Mouse (Mus musculus): Measurements from ENCODE around the gene Mgat3. TPM values are rescaled to one million over a fixed set of nuclear protein-coding genes. Genes with fewer than 3 reads are reported as not detected.

Mgat3 gene
- polyA plus RNA-seq, 1 experiment from 2014 or later, result 7.3 TPM

DNA sequence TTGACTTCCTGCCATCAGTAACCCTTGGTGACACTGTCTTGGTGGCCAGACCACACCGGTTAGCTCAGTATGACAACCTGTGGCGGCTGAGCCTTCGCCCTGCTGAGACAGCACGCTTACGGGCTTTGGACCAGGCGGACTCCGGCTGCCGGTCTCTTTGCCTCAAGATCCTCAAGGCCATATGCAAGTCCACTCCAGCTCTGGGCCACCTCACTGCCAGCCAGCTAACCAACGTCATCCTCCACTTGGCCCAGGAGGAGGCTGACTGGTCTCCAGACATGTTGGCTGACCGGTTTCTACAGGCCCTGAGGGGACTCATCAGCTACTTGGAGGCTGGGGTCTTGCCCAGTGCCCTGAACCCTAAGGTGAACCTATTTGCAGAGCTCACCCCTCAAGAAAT lies 76.2 kb downstream of the Mgat3 start:
- Histone ChIP-seq H3K27ac (replicated peaks; ENCODE audit: low read depth, low read length) (no peak overlapping the region), H3K36me3 (ENCODE audit: control insufficient read depth, insufficient read depth, low read length) (peaks cover 67% of the 10 kb centered on the region), H3K27me3 (replicated peaks; ENCODE audit: control insufficient read depth, insufficient read depth, low read length) (no peaks in the 10 kb centered on the region), H3K4me1 (ENCODE audit: control insufficient read depth, insufficient read depth, low read length) (peaks cover 6% of the 10 kb centered on the region; the same call in 1 of the 2 replicates), H3K9me3 (ENCODE audit: control insufficient read depth, low read length) (no peaks in the 10 kb centered on the region), H3K4me3 (ENCODE audit: low read depth, low read length) (no peak overlapping the region), H3K4me2 (ENCODE audit: low read depth, low read length) (no peak overlapping the region), H3K9ac (ENCODE audit: low read depth, low read length) (no peak overlapping the region)
- 95% methylated on average over 10 of the region's 10 CpGs for WGBS
- no peak for ATAC-seq (ENCODE audit: low read depth)
- DNase-seq (ENCODE audit: low spot score), result no peak

DNA sequence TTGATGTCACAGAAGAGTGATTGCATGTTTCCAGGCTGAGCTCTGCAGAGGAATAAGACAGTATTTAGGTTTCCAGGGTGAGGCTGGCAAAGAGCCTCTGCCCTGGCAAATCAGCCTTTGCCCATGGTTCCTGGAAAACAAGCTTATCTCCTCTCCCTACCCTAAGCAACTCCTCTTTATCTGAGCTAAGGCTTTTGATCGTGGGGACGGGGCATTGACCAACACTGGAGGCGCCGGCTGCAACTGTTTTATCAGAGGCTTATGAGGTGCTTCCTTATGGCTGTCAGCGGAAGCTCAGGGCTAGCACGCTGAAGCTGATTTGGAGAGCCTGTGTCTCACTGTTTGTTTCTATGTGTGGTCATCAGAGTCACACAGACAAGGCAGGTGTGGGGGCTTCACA lies 77.1 kb downstream of the Mgat3 start:
- no peak overlapping the region for H3K27ac ChIP-seq (replicated peaks; ENCODE audit: low read depth, low read length)
- H3K4me2 ChIP-seq (ENCODE audit: low read depth, low read length), result no peak overlapping the region
- H3K9ac ChIP-seq (ENCODE audit: low read depth, low read length), result no peak overlapping the region
- H3K9me3 ChIP-seq (ENCODE audit: control insufficient read depth, low read length), result no peaks in the 10 kb centered on the region
- H3K4me1 ChIP-seq (ENCODE audit: control insufficient read depth, insufficient read depth, low read length), result peaks cover 6% of the 10 kb centered on the region; the same call in 1 of the 2 replicates
- no peak overlapping the region for H3K4me3 ChIP-seq (ENCODE audit: low read depth, low read length)
- no peak for ATAC-seq (ENCODE audit: low read depth)
- WGBS, result 90% methylated on average over 6 of the region's 6 CpGs
- peaks cover 62% of the 10 kb centered on the region for H3K36me3 ChIP-seq (ENCODE audit: control insufficient read depth, insufficient read depth, low read length)
- DNase-seq (ENCODE audit: low spot score), result no peak
- no peaks in the 10 kb centered on the region for H3K27me3 ChIP-seq (replicated peaks; ENCODE audit: control insufficient read depth, insufficient read depth, low read length)

DNA sequence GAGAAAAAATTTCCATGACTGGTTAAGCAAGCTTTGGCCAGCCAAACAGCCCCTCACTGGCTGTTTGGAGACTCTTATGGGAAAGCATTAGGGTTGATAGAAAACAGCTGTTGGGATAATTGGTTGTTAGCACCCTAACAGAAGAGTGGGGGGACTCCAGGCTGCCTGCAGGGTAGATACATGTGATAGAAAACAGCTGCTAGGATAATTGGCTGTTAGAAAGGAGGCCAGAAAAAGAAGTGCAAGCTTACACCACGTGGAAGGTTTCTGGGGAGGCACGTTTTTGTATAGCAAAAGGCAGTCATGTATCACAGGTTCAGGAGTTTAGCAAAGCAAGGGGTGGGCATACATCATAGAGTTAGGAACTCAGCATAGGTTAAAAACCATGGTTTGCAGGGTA lies 80.0 kb downstream of the Mgat3 start:
- Histone ChIP-seq H3K36me3 (ENCODE audit: control insufficient read depth, insufficient read depth, low read length) (peaks cover 60% of the 10 kb centered on the region), H3K4me2 (ENCODE audit: low read depth, low read length) (peak overlapping the region; percentile 94; the same call in 1 of the 2 replicates), H3K27ac (replicated peaks; ENCODE audit: low read depth, low read length) (peak overlapping the region; percentile 94), H3K9me3 (ENCODE audit: control insufficient read depth, low read length) (no peaks in the 10 kb centered on the region), H3K4me1 (ENCODE audit: control insufficient read depth, insufficient read depth, low read length) (peaks cover 13% of the 10 kb centered on the region), H3K4me3 (ENCODE audit: low read depth, low read length) (no peak overlapping the region), H3K9ac (ENCODE audit: low read depth, low read length) (no peak overlapping the region), H3K27me3 (replicated peaks; ENCODE audit: control insufficient read depth, insufficient read depth, low read length) (no peaks in the 10 kb centered on the region)
- ATAC-seq (ENCODE audit: low read depth) (no peak), DNase-seq (ENCODE audit: low spot score) (peak; percentile 89)
- WGBS, result 12% methylated on average over 2 of the region's 2 CpGs

DNA sequence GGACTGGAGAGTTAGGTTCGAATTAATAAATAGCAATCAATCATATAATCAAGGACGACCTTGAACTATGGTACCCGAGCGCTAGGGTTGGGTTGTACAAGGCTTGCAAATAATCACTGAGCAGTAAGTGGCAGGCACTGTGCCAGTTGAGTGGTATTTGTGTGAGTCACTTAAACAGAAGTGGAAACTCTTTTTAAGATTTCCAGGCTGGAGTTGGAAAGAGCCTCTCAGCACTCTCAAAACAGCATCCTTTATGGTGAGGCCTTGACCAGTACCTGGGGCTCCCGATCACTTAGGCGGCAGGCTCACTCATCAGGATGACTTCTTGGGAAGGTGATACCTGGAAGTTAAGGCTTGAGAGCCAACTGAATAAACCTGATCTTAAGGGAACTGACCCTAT lies 80.7 kb downstream of the Mgat3 start:
- DNase-seq (ENCODE audit: low spot score), result peak; percentile 63
- Histone ChIP-seq H3K4me3 (ENCODE audit: low read depth, low read length) (peak overlapping the region; percentile 96), H3K27ac (replicated peaks; ENCODE audit: low read depth, low read length) (peak overlapping the region; percentile 94), H3K9me3 (ENCODE audit: control insufficient read depth, low read length) (no peaks in the 10 kb centered on the region), H3K36me3 (ENCODE audit: control insufficient read depth, insufficient read depth, low read length) (peaks cover 58% of the 10 kb centered on the region), H3K4me2 (ENCODE audit: low read depth, low read length) (peak overlapping the region; percentile 94), H3K9ac (ENCODE audit: low read depth, low read length) (peak overlapping the region; percentile 69), H3K4me1 (ENCODE audit: control insufficient read depth, insufficient read depth, low read length) (peaks cover 13% of the 10 kb centered on the region), H3K27me3 (replicated peaks; ENCODE audit: control insufficient read depth, insufficient read depth, low read length) (no peaks in the 10 kb centered on the region)
- 41% methylated on average over 6 of the region's 6 CpGs for WGBS
- ATAC-seq (ENCODE audit: low read depth), result no peak

DNA sequence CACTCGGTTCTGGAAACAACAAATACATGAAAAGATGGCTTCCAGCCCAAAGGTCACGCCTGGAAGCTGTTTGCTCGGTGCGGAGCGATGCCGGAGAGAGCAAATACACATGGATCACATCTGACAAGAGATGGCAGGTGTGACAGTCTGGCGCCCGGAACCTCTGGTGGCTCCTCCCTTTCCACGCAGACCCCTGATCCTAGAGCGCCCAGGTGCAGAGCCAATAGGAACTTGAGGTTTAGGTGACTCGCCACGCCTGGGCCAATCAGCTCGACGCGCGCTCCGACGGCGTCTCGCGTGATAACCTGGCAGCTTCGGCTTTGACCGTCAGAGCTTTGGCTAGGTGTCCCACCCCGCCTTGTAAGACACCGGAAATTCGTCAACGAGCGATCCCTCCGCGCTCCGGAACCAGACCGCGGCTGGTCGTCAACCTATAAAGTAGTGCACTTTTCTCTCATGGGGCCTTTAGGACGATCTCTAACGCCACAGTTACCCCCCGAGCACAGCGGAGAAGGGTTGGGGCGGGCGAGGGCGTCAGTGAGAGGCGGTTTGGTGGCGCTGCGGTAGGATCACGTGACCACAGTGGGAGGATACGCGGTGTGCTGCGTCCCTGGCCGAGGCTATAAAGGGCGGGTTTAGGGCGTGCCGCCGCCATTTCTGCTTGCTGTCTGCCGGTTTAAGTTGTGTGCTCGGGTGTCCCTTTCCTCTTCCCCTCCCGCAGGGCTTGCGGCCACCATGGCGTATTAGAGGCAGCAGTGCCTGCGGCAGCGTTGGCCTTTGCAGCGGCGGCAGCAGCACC lies 81.5 kb downstream of the Mgat3 start, which contains the start of gene Atf4:
Atf4 (plus strand) TSS at position 338 of the 799 bp plus-strand sequence.
- peaks cover 58% of the 10 kb centered on the region for H3K36me3 ChIP-seq (ENCODE audit: control insufficient read depth, insufficient read depth, low read length)
- peak within 1 kb of the TSS; percentile 94 for H3K4me2 ChIP-seq (ENCODE audit: low read depth, low read length)
- H3K27me3 ChIP-seq (replicated peaks; ENCODE audit: control insufficient read depth, insufficient read depth, low read length), result no peaks in the 10 kb centered on the region
- no peaks in the 10 kb centered on the region for H3K9me3 ChIP-seq (ENCODE audit: control insufficient read depth, low read length)
- 0% methylated on average over 50 of the region's 62 CpGs for WGBS
- peak; percentile 95 for ATAC-seq (ENCODE audit: low read depth)
- peak; percentile 100 for DNase-seq (ENCODE audit: low spot score)
- H3K27ac ChIP-seq (replicated peaks; ENCODE audit: low read depth, low read length), result peak within 1 kb of the TSS; percentile 94
- H3K4me1 ChIP-seq (ENCODE audit: control insufficient read depth, insufficient read depth, low read length), result peaks cover 13% of the 10 kb centered on the region
- H3K9ac ChIP-seq (ENCODE audit: low read depth, low read length), result peak within 1 kb of the TSS; percentile 100
- peak within 1 kb of the TSS; percentile 96 for H3K4me3 ChIP-seq (ENCODE audit: low read depth, low read length)

DNA sequence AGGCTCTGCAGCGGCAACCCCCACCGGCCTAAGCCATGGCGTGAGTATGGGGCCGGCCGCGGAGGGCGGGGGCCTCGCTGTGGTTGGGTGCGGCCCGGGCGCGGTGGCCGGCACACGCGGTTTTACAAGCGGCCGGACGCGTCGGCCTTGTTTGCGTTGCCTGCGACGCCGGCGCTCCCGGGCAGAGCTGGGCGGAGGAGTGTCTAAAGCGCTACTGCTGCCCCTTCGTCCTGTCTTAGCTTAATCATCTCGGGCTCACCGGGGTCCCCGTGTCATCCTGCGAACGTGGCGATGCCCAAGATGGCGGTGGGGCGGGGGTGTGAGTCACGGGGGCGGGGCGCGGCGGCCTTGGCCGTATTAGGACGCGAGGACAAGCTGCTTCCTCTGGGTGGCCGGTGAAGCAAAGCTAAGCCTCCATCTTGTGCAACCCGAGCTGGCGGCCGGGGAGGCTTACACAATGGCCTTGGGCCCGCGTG lies 82.2 kb downstream of the Mgat3 start:
- H3K4me1 ChIP-seq (ENCODE audit: control insufficient read depth, insufficient read depth, low read length), result peaks cover 13% of the 10 kb centered on the region
- peak overlapping the region; percentile 100 for H3K9ac ChIP-seq (ENCODE audit: low read depth, low read length)
- peak; percentile 19 for ATAC-seq (ENCODE audit: low read depth)
- peak; percentile 89 for DNase-seq (ENCODE audit: low spot score)
- H3K36me3 ChIP-seq (ENCODE audit: control insufficient read depth, insufficient read depth, low read length), result peaks cover 58% of the 10 kb centered on the region
- H3K9me3 ChIP-seq (ENCODE audit: control insufficient read depth, low read length), result no peaks in the 10 kb centered on the region
- H3K4me2 ChIP-seq (ENCODE audit: low read depth, low read length), result peak overlapping the region; percentile 94
- peak overlapping the region; percentile 96 for H3K4me3 ChIP-seq (ENCODE audit: low read depth, low read length)
- no peaks in the 10 kb centered on the region for H3K27me3 ChIP-seq (replicated peaks; ENCODE audit: control insufficient read depth, insufficient read depth, low read length)
- peak overlapping the region; percentile 94 for H3K27ac ChIP-seq (replicated peaks; ENCODE audit: low read depth, low read length)
- WGBS, result under 1% methylated on average over 27 of the region's 51 CpGs

DNA sequence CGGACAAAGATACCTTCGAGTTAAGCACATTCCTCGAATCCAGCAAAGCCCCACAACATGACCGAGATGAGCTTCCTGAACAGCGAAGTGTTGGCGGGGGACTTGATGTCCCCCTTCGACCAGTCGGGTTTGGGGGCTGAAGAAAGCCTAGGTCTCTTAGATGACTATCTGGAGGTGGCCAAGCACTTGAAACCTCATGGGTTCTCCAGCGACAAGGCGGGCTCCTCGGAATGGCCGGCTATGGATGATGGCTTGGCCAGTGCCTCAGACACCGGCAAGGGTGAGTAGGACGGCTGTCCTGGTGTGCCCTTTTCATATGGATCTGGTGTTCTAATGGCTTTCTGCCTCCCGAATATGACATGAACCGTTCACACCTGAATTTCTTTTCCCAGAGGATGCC lies 82.7 kb downstream of the Mgat3 start:
- no peak for DNase-seq (ENCODE audit: low spot score)
- ATAC-seq (ENCODE audit: low read depth), result no peak
- H3K4me3 ChIP-seq (ENCODE audit: low read depth, low read length), result peak overlapping the region; percentile 96
- peak overlapping the region; percentile 94 for H3K27ac ChIP-seq (replicated peaks; ENCODE audit: low read depth, low read length)
- peak overlapping the region; percentile 100 for H3K9ac ChIP-seq (ENCODE audit: low read depth, low read length)
- peaks cover 56% of the 10 kb centered on the region for H3K36me3 ChIP-seq (ENCODE audit: control insufficient read depth, insufficient read depth, low read length)
- H3K4me2 ChIP-seq (ENCODE audit: low read depth, low read length), result peak overlapping the region; percentile 94
- peaks cover 13% of the 10 kb centered on the region for H3K4me1 ChIP-seq (ENCODE audit: control insufficient read depth, insufficient read depth, low read length)
- no peaks in the 10 kb centered on the region for H3K27me3 ChIP-seq (replicated peaks; ENCODE audit: control insufficient read depth, insufficient read depth, low read length)
- 8% methylated on average over 16 of the region's 16 CpGs for WGBS
- no peaks in the 10 kb centered on the region for H3K9me3 ChIP-seq (ENCODE audit: control insufficient read depth, low read length)

DNA sequence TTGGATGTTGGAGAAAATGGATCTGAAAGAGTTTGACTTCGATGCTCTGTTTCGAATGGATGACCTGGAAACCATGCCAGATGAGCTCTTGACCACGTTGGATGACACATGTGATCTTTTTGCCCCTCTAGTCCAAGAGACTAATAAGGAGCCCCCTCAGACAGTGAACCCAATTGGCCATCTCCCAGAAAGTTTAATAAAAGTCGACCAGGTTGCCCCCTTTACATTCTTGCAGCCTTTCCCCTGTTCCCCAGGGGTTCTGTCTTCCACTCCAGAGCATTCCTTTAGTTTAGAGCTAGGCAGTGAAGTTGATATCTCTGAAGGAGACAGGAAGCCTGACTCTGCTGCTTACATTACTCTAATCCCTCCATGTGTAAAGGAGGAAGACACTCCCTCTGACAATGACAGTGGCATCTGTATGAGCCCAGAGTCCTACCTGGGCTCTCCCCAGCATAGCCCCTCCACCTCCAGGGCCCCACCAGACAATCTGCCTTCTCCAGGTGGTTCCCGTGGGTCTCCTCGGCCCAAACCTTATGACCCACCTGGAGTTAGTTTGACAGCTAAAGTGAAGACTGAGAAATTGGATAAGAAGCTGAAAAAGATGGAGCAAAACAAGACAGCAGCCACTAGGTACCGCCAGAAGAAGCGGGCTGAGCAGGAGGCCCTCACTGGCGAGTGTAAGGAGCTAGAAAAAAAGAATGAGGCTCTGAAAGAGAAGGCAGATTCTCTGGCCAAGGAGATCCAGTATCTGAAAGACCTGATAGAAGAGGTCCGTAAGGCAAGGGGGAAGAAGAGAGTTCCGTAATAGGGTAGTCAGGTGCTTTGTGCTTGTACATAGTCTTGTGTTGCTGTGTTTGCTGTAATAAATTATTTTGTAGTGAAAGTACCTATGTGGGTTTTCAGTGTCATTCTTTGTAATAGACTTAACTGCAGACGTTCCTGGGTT lies 83.4 kb downstream of the Mgat3 start:
- peak overlapping the region; percentile 96 for H3K4me3 ChIP-seq (ENCODE audit: low read depth, low read length)
- no peaks in the 10 kb centered on the region for H3K27me3 ChIP-seq (replicated peaks; ENCODE audit: control insufficient read depth, insufficient read depth, low read length)
- ATAC-seq (ENCODE audit: low read depth) (no peak), DNase-seq (ENCODE audit: low spot score) (no peak)
- no peaks in the 10 kb centered on the region for H3K9me3 ChIP-seq (ENCODE audit: control insufficient read depth, low read length)
- peak overlapping the region; percentile 100 for H3K9ac ChIP-seq (ENCODE audit: low read depth, low read length)
- H3K4me1 ChIP-seq (ENCODE audit: control insufficient read depth, insufficient read depth, low read length), result peaks cover 13% of the 10 kb centered on the region
- peak overlapping the region; percentile 94 for H3K27ac ChIP-seq (replicated peaks; ENCODE audit: low read depth, low read length)
- H3K4me2 ChIP-seq (ENCODE audit: low read depth, low read length), result peak overlapping the region; percentile 94
- WGBS, result 51% methylated on average over 12 of the region's 12 CpGs
- H3K36me3 ChIP-seq (ENCODE audit: control insufficient read depth, insufficient read depth, low read length), result peaks cover 52% of the 10 kb centered on the region
